Mouse (Mus musculus) liver, embryonic 14.5 days (tissue): ENCODE measurements around the gene Nop2.

Source experiments
- CTCF ChIP-seq: IDR thresholded peaks from 2 replicates; pipeline ENCODE4 v1.5.1; 2016; ENCODE audit warnings: antibody characterized with exemption, low read depth, control low read depth
- EP300 ChIP-seq: IDR thresholded peaks from 2 replicates; pipeline ENCODE4 v1.6.1; 2016; ENCODE audit warnings: antibody characterized with exemption, low read depth

GRCm38 (mm10) chr6:125082801-125083386 lies 48.8 kb upstream of the Nop2 start:
- no peak for TF ChIP-seq CTCF
- TF ChIP-seq EP300 = no peak
